In the genomic region with DNA sequence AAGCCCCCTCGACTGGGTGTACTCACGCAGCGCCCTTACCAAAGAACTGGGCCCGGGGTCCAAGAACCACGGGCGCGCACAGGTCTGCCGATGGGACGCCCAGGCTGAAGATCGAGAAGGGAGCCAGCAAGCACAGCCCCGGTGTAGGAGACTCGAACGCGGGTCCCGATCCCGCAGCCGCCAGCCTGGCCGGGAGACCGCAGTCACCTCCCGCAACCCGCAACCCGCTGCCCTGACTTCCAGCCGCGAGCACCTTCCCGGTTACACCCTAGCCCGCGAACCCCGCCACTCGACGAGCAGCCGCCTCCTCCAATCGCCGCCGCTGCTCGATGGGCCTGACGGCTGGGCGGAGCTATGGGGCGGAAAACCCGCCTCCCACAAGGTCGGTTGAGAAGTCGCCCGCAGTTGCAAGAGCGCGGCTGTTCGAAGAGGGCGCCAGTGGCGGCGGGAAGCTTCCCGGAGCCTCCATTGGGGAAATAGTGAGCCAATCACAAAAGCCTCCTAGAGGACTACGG, we compare ENCODE assay signal across 8 mouse cellular contexts. TPM values are rescaled to one million over a fixed set of nuclear protein-coding genes. Genes with fewer than 3 reads are reported as not detected.
DNase-seq lines count a peak whose midpoint lies in the region; ATAC-seq and TF ChIP-seq lines count a peak whose summit lies in the region.

Gene Cep152 (minus strand): TSS at position 277 of the 515 bp plus-strand sequence.

- POLR2A ChIA-PET in Patski (lab: Charles Lee), result no interaction called here

- H3K27ac ChIP-seq in hindbrain, embryonic 13.5 days, result no peak within 1 kb of the TSS

- H3K27me3 ChIP-seq in Patski, result peaks cover 10% of the 10 kb centered on the region
- no peaks in the 10 kb centered on the region for H3K27me3 ChIP-seq in hindbrain, embryonic 13.5 days

- in situ Hi-C loops in Patski (cut with MboI; ENCODE audit: low pct_unique_long_range_greater_than_20kb), result loop anchor here (25.0 kb wide), 1 partner anchor 513 kb away; the partner anchor contains the start of gene Myef2

- peak within 1 kb of the TSS; percentile 84 for H3K9ac ChIP-seq in hindbrain, embryonic 13.5 days

- ATAC-seq in Patski, result peak; percentile 99
- ATAC-seq in hindbrain, embryonic 13.5 days (ENCODE audit: low FRiP score), result peak; percentile 99

- no peak for TF ChIP-seq CTCF in Patski (IDR thresholded peaks at IDR 0.05)

- DNase-seq in Patski (ENCODE audit: low read depth, low spot score), result peak; percentile 71
- peak; percentile 96 to 98 for DNase-seq in cerebellum, postnatal 14 days
- peak; percentile 92 to 95 for DNase-seq in frontal cortex, postnatal 14 days (ENCODE audit: low spot score in 2 of 2)
- peak; percentile 87 to 88 for DNase-seq in layer of hippocampus, postnatal 25 days (ENCODE audit: extremely low spot score in 1 of 2, low spot score in 1 of 2)
- peak; percentile 98 for DNase-seq in lung, postnatal 25 days (ENCODE audit: low spot score)
- DNase-seq in retina, embryonic 14.5 days (ENCODE audit: low spot score), result peak; percentile 99
- peak; percentile 97 for DNase-seq in thymus, postnatal 4 days

- H3K9me3 ChIP-seq in hindbrain, embryonic 13.5 days, result no peaks in the 10 kb centered on the region

- H3K4me2 ChIP-seq in hindbrain, embryonic 13.5 days, result peak within 1 kb of the TSS; percentile 64

- peak within 1 kb of the TSS; percentile 78 for H3K4me3 ChIP-seq in hindbrain, embryonic 13.5 days

- peaks cover 4% of the 10 kb centered on the region; the same call in 1 of the 2 replicates for H3K36me3 ChIP-seq in hindbrain, embryonic 13.5 days

- peaks cover 27% of the 10 kb centered on the region for H3K4me1 ChIP-seq in hindbrain, embryonic 13.5 days (replicated peaks)

- CTCF ChIA-PET in Patski (lab: Charles Lee), result no interaction called here

- under 1% methylated on average over 45 of the region's 50 CpGs for WGBS in hindbrain, embryonic 13.5 days

RNA-seq across cellular contexts. Expression of gene Cep152, which starts in this region (rescaled TPM):
- 5.1 TPM for polyA plus RNA-seq in Patski (2021)
- polyA plus RNA-seq in hindbrain, embryonic 13.5 days (2015; fragmentation: Nextera tagmentation; extraction: Ambion mirVana), result 3.4 and 3.8 TPM in 2 replicates
- 1 to 10 TPM; 2.7 to 3.5 TPM for total RNA-seq in layer of hippocampus, postnatal 25 days (2021)
